Mouse (Mus musculus): ENCODE data around the gene Pdcd4. TPM values are rescaled to one million over a fixed set of nuclear protein-coding genes. Genes with fewer than 3 reads are reported as not detected.
A peak's percentile ranks its signal among the peaks of the same experiment; 100 is the strongest.
"Not testable (repeated sequence)": the region's sequence is repeated elsewhere in the genome, so short reads cannot be mapped to it uniquely, and the experiment has no call there.

Gene Pdcd4
- polyA plus RNA-seq, 1 experiment from 2014 or later = 41.2 TPM

GRCm38 (mm10) chr19:53901931-53902738, 10.1 kb downstream of the Pdcd4 start:
- H3K27ac ChIP-seq (ENCODE audit: low read depth) = peak overlapping the region; percentile 96
- H3K4me1 ChIP-seq (ENCODE audit: insufficient read depth) = peaks cover 28% of the 10 kb centered on the region
- H3K9ac ChIP-seq (replicated peaks) = peak overlapping the region; percentile 94
- 28% methylated on average over 15 of the region's 15 CpGs for WGBS (ENCODE audit: insufficient replicate concordance)
- H3K4me2 ChIP-seq (ENCODE audit: low read depth, low read length) = peak overlapping the region; percentile 89
- H3K36me3 ChIP-seq (replicated peaks; ENCODE audit: insufficient read depth, low read length) = no peaks in the 10 kb centered on the region
- H3K4me3 ChIP-seq (ENCODE audit: low read depth, low read length) = peak overlapping the region; percentile 93
- peak; percentile 90 for TF ChIP-seq EP300 (IDR thresholded peaks at IDR 0.05; ENCODE audit: low read depth)
- no peak for TF ChIP-seq CTCF (IDR thresholded peaks at IDR 0.05; ENCODE audit: low read depth)
- DNase-seq = peak; percentile 38
- ATAC-seq = peak; percentile 0; the same call in 1 of the 2 replicates
- H3K9me3 ChIP-seq (ENCODE audit: low read length) = no peaks in the 10 kb centered on the region
- H3K27me3 ChIP-seq (ENCODE audit: insufficient read depth, low read length) = no peaks in the 10 kb centered on the region

GRCm38 (mm10) chr19:53902739-53903487, 10.9 kb downstream of the Pdcd4 start:
- Histone ChIP-seq H3K4me1 (ENCODE audit: insufficient read depth) (peaks cover 28% of the 10 kb centered on the region), H3K27me3 (ENCODE audit: insufficient read depth, low read length) (no peaks in the 10 kb centered on the region), H3K4me3 (ENCODE audit: low read depth, low read length) (peak overlapping the region; percentile 93), H3K4me2 (ENCODE audit: low read depth, low read length) (peak overlapping the region; percentile 89), H3K9me3 (ENCODE audit: low read length) (no peaks in the 10 kb centered on the region), H3K9ac (replicated peaks) (peak overlapping the region; percentile 94), H3K27ac (ENCODE audit: low read depth) (peak overlapping the region; percentile 96), H3K36me3 (replicated peaks; ENCODE audit: insufficient read depth, low read length) (no peaks in the 10 kb centered on the region)
- 0 out of 2 replicates have a peak, but pooled peaks have one; percentile 30 for TF ChIP-seq EP300 (IDR thresholded peaks at IDR 0.05; ENCODE audit: low read depth)
- TF ChIP-seq CTCF (IDR thresholded peaks at IDR 0.05; ENCODE audit: low read depth) = no peak
- WGBS (ENCODE audit: insufficient replicate concordance) = 1% methylated on average over 45 of the region's 61 CpGs
- DNase-seq (peak; percentile 100), ATAC-seq (peak; percentile 97)

- Histone ChIP-seq H3K4me2 (ENCODE audit: low read depth, low read length) (peak overlapping the region; percentile 89), H3K4me3 (ENCODE audit: low read depth, low read length) (peak overlapping the region; percentile 93), H3K9ac (replicated peaks) (peak overlapping the region; percentile 94), H3K36me3 (replicated peaks; ENCODE audit: insufficient read depth, low read length) (no peaks in the 10 kb centered on the region), H3K27ac (ENCODE audit: low read depth) (peak overlapping the region; percentile 93), H3K27me3 (ENCODE audit: insufficient read depth, low read length) (no peaks in the 10 kb centered on the region), H3K4me1 (ENCODE audit: insufficient read depth) (peaks cover 28% of the 10 kb centered on the region), H3K9me3 (ENCODE audit: low read length) (no peaks in the 10 kb centered on the region)
- no peak for DNase-seq
- ATAC-seq = peak; percentile 68
- WGBS (ENCODE audit: insufficient replicate concordance) = 1% methylated on average over 71 of the region's 83 CpGs
- TF ChIP-seq EP300 (IDR thresholded peaks at IDR 0.05; ENCODE audit: low read depth) (no peak), CTCF (IDR thresholded peaks at IDR 0.05; ENCODE audit: low read depth) (peak; percentile 54)
These were observed 11.7 kb downstream of the Pdcd4 start for GRCm38 (mm10) chr19:53903507-53904321.

- peak overlapping the region; percentile 93 for H3K4me3 ChIP-seq (ENCODE audit: low read depth, low read length)
- DNase-seq (no peak), ATAC-seq (no peak)
- no peak for TF ChIP-seq CTCF (IDR thresholded peaks at IDR 0.05; ENCODE audit: low read depth)
- no peak for TF ChIP-seq EP300 (IDR thresholded peaks at IDR 0.05; ENCODE audit: low read depth)
- H3K4me2 ChIP-seq (ENCODE audit: low read depth, low read length) = peak overlapping the region; percentile 89
- H3K4me1 ChIP-seq (ENCODE audit: insufficient read depth) = peaks cover 28% of the 10 kb centered on the region
- no peaks in the 10 kb centered on the region for H3K9me3 ChIP-seq (ENCODE audit: low read length)
- no peaks in the 10 kb centered on the region for H3K27me3 ChIP-seq (ENCODE audit: insufficient read depth, low read length)
- 26% methylated on average over 7 of the region's 7 CpGs for WGBS (ENCODE audit: insufficient replicate concordance)
- peak overlapping the region; percentile 26; the same call in 1 of the 2 replicates for H3K27ac ChIP-seq (ENCODE audit: low read depth)
- peaks cover 9% of the 10 kb centered on the region for H3K36me3 ChIP-seq (replicated peaks; ENCODE audit: insufficient read depth, low read length)
- H3K9ac ChIP-seq (replicated peaks) = peak overlapping the region; percentile 94; the same call in 1 of the 2 replicates
These were observed 12.9 kb downstream of the Pdcd4 start for GRCm38 (mm10) chr19:53904833-53905480.

GRCm38 (mm10) chr19:53906033-53906702, 14.1 kb downstream of the Pdcd4 start:
- Histone ChIP-seq H3K27ac (ENCODE audit: low read depth) (peak overlapping the region; percentile 12; the same call in 1 of the 2 replicates), H3K9ac (replicated peaks) (peak overlapping the region; percentile 36; the same call in 1 of the 2 replicates), H3K4me1 (ENCODE audit: insufficient read depth) (peaks cover 28% of the 10 kb centered on the region), H3K4me3 (ENCODE audit: low read depth, low read length) (peak overlapping the region; percentile 93), H3K36me3 (replicated peaks; ENCODE audit: insufficient read depth, low read length) (peaks cover 15% of the 10 kb centered on the region), H3K27me3 (ENCODE audit: insufficient read depth, low read length) (no peaks in the 10 kb centered on the region), H3K4me2 (ENCODE audit: low read depth, low read length) (peak overlapping the region; percentile 89), H3K9me3 (ENCODE audit: low read length) (no peaks in the 10 kb centered on the region)
- 31% methylated on average over 6 of the region's 6 CpGs for WGBS (ENCODE audit: insufficient replicate concordance)
- no peak for TF ChIP-seq EP300 (IDR thresholded peaks at IDR 0.05; ENCODE audit: low read depth)
- TF ChIP-seq CTCF (IDR thresholded peaks at IDR 0.05; ENCODE audit: low read depth) = peak; percentile 15; the same call in 1 of the 2 replicates
- ATAC-seq = no peak
- DNase-seq = no peak

- not testable (repeated sequence) for ATAC-seq; H3K4me2 ChIP-seq (ENCODE audit: low read depth, low read length); H3K9me3 ChIP-seq (ENCODE audit: low read length); DNase-seq; H3K27me3 ChIP-seq (ENCODE audit: insufficient read depth, low read length); H3K27ac ChIP-seq (ENCODE audit: low read depth); H3K4me3 ChIP-seq (ENCODE audit: low read depth, low read length); H3K9ac ChIP-seq (replicated peaks)
- peaks cover 19% of the 10 kb centered on the region for H3K36me3 ChIP-seq (replicated peaks; ENCODE audit: insufficient read depth, low read length)
- H3K4me1 ChIP-seq (ENCODE audit: insufficient read depth) = peaks cover 23% of the 10 kb centered on the region
These were observed 14.7 kb downstream of the Pdcd4 start for GRCm38 (mm10) chr19:53906703-53907070.

Data from liver, postnatal 0 days (tissue).